Mouse (Mus musculus) ovary, adult 2 months (tissue): ENCODE measurements around the gene Aadacl4. TPM values are rescaled to one million over a fixed set of nuclear protein-coding genes. Genes with fewer than 3 reads are reported as not detected.

Experiments used
- polyA plus RNA-seq: library from polyadenylated mRNA; depleted of rRNA; stranded (reverse); fragments of >200 nt; gene quantifications from 2 replicates; pipeline ENCODE4 v1.2.3, GENCODE M21; 2012; rRNA removed

The Aadacl4 gene
- not detected in 2 replicates for polyA plus RNA-seq

GRCm38 (mm10) chr4:144613407-144613806 lies at the start of gene Aadacl4:
Aadacl4 (plus strand) TSS chr4:144613707.

GRCm38 (mm10) chr4:144565034-144565433 lies 48.5 kb upstream of the Aadacl4 start, which contains the start of gene Gm13124:
Gm13124 (minus strand) TSS chr4:144565134.

Other genes with a start within 250 kb of the Aadacl4 start
- gene Pramef20, start 235.8 kb upstream of the Aadacl4 start, polyA plus RNA-seq, result 1.3 and 1.8 TPM in 2 replicates
- 7.2 and 8.8 TPM in 2 replicates for gene Pramef12, start 205.2 kb upstream of the Aadacl4 start, polyA plus RNA-seq
- gene 1700012P22Rik, start 174.9 kb upstream of the Aadacl4 start, polyA plus RNA-seq, result 0.50 and 0.55 TPM in 2 replicates
- not detected in 2 replicates for gene Gm9944, start 160.4 kb upstream of the Aadacl4 start, polyA plus RNA-seq
- not detected in 2 replicates for gene Aadacl3, start 150.0 kb upstream of the Aadacl4 start, polyA plus RNA-seq
- gene 9430007A20Rik, start 93.9 kb upstream of the Aadacl4 start, polyA plus RNA-seq, result not detected in 2 replicates
- gene Gm13124, start 48.6 kb upstream of the Aadacl4 start, polyA plus RNA-seq, result not detected in 2 replicates
- not detected in 2 replicates for gene Gm436, start 72.7 kb downstream of the Aadacl4 start, polyA plus RNA-seq
- gene Gm13178, start 107.7 kb downstream of the Aadacl4 start, polyA plus RNA-seq, result not detected in 2 replicates
- gene Gm438, start 172.9 kb downstream of the Aadacl4 start, polyA plus RNA-seq, result not detected in 2 replicates